Mouse (Mus musculus) adipocyte (in vitro differentiated cells): ENCODE results near the gene Slc16a4.

Source experiments
- DNase-seq: peaks from one replicate; pipeline ENCODE4 v3.0.0-alpha.2; 2016; ENCODE audit warnings: low spot score

Gene Slc16a4

DNA sequence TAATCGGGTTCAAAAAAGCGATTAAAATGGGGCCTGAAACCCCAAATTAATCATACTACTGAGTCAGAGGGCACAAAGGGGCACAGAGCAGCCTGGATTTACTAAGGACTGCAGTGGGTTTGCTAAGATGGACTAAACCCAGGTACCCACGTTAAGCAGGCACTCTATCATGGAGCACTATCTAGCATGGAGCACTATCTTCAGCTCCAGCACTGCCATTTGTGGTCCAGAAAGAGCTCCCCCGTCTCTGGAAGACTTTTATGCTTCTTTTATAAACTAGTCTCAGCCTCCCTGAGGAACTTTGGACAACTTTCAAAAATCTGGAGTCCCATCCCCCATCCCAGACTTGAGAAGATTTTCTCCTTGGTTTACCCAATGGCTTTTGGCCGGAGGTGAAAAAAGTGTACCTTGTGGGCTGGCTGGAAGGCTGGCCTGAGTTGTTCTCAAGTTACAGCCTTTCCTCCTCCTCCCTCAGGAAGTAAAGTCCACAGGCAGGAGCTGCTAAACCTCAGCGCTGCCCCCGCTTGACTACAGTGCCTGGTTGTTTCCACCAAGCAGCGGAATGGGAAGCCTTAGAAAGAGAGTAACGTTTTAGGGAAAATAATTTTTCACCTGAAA lies at the start of gene Slc16a4:
Gene Slc16a4, plus strand, starts transcription at position 467 of the 618 bp plus-strand sequence.
- DNase-seq: peak; percentile 71

DNA sequence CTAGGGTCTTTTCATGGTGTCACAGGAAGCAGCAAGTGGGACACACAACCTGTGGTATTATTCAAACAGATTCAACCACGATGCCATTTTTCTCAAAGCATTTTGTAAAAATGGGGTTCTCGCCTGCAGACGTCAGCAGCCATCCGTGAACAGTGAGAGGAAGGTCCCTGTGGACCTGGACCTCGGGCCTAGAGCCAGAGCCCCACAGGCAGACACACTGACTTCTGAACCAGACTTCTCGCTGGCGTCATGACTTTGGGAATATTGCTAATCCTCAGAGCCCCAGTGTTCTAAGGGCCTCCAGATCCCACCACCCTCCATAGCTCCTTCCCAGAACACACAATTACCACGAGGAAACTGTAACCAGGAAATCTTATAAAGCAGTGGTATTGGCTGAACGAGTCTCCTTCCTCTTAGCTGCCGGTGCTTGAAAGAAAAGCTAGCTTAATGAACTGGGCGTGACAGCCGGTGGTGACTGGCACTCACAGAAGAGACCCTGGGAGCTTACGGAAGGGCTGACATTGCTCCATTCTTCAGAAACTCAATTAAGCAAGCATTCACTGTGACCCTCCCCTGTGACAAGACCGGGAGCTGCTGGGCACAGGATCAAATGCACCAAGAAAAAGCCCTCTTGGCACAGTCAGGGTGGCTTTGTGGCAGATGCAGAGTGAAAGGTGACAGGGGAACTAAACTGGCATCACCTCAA lies 49.5 kb upstream of the Slc16a4 start:
- no peak for DNase-seq

DNA sequence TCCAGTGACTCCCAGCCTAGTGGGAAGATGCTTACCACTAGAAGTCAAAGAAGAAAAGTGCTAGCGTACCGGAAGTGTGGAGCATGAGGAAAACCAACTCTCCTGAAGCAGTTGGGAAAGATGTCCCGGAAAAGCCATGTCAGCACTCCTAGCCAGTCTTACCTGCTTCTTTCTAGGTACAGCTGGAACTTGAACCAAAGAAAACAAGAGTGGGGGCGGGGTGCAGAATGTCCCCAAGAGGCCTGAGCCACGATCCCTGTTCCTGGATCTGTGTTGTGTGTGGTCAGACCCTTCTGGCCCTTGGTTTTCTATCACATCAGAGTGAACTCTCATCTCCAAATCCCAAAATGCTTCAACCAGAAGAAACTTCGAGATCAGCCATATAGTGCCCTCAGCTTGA lies 44.2 kb upstream of the Slc16a4 start:
- no peak for DNase-seq

DNA sequence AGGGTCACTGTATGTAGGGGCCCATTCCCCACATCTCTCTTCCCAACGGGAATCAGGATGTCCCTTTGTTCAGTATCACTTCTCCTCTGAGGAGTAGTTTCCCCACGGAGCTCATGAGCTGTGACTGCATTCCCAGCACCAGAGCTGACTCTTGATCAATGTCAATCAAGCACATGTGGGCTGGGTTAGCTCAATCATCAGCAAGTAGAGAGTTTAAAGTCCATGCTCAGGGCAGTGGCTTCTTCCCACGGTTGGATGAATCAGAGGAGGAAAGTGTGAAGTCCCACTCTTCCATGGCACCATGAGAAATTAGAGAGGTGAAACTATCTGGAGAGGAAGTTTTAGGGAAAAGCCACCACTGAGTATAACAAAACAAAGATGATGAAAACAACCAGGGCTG lies 42.0 kb upstream of the Slc16a4 start:
- no peak for DNase-seq

DNA sequence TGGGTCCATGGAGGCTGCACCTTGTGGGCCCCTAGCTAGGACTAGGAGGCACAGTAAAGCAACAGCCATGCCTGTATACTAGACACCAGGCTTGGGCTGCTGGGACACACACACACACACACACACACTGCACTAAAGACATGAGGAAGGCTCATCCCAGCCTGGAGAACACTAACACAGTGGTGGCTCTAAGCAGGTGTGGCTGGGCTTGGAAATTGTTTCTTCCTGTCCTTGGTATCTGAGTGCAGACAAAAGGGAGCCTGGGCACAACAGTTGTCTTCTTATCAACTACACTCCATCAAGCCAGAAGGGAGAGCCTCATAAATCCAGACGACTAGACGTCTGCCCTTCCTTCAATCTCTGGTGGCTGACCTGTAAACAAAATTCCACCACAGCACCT lies 40.7 kb upstream of the Slc16a4 start:
- DNase-seq: no peak

DNA sequence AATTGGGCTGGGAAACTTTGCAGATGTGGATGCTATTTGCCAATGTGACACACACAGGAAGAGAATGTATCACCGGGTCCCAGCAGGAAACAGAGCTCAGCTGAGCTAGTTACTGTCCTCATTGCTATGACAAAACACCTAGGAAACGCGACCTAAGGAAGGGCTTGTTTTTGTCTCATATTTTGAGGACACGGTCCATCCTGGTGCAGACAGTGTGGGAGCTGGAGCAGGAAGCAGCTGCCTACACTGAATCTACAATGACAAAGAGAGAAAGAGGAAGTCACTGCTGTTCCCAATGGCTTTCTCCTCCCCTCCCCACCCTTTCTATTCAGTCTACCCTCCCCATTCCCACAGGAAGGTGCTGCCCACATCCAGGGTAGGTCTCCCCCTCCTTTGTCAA lies 39.0 kb upstream of the Slc16a4 start:
- no peak for DNase-seq

DNA sequence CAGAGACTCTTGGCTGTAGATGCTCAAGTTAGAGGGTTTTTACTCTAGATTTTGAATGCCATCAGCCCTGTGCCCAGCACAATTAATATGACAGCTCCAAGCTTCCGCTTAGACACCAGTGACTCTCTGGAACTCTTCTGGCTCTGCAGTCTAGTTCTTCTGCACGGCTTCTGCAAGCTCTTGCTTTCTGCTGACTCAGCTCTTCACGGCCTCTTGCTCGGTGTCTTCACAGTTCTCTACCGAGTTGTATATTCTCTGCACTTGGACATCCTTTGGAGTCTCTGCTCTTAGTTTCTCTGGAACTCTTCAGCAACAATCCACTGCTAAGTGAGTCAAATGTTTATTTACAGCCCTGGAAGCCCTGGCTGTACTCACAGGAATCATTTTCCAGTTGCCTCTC lies 37.1 kb upstream of the Slc16a4 start:
- peak; percentile 30 for DNase-seq

DNA sequence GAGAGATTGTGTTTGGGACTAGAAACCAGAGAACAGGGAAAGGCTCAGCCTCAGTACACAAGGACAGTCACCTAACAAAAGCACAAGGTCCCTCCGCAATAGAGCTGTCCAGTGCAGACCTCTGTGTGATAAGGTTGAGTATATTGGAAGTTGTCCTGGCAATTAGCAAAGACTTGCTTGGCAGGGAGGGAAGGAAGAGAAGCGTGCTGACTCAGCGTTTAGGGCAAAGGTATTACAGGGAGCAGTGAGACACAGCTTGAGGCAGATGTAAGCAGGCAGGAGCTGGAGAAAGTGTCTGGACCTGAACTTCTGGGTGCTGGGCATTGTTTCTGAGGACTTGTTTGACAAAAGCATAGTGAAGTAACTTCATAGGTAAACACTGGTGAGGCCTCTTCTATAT lies 35.0 kb upstream of the Slc16a4 start:
- DNase-seq: peak; percentile 55

DNA sequence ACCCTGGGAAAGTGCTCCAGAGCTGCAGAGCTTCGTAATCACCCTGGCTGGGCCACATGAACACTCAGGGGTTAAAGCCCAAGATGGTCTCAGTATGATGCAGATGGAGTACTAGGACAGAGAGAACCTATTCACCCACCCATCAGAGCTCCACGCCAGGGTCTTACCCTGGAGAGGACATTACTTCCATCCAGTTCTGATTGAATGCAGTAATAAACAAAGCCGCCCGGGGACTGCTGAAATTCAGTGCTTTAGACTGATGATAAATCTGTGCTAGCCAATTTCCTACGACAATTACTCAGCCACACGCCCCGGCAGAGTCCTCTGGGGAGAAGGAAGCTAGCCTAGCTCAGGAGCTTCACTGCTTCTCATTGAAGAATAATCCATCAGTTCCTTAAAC lies 34.3 kb upstream of the Slc16a4 start:
- DNase-seq: no peak

DNA sequence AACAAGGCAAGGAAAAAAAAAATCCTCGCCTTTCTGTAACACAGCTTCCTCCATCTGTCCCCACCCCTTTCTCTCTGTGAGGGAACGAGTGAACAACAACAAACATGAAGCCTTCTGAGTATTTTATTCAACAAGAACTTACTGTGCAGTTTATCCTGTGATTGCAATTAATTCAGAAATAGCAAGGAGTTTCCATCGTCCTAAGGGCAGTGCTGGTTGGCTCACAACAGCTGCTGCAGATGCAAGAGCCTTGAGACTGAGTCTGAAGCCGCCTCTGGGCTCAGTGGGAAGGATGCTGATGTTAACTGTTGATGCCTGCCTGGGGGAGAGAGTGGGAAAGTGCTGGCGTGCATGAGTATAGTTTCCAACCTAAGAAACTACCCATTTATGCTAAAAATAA lies 33.1 kb upstream of the Slc16a4 start:
- no peak for DNase-seq

DNA sequence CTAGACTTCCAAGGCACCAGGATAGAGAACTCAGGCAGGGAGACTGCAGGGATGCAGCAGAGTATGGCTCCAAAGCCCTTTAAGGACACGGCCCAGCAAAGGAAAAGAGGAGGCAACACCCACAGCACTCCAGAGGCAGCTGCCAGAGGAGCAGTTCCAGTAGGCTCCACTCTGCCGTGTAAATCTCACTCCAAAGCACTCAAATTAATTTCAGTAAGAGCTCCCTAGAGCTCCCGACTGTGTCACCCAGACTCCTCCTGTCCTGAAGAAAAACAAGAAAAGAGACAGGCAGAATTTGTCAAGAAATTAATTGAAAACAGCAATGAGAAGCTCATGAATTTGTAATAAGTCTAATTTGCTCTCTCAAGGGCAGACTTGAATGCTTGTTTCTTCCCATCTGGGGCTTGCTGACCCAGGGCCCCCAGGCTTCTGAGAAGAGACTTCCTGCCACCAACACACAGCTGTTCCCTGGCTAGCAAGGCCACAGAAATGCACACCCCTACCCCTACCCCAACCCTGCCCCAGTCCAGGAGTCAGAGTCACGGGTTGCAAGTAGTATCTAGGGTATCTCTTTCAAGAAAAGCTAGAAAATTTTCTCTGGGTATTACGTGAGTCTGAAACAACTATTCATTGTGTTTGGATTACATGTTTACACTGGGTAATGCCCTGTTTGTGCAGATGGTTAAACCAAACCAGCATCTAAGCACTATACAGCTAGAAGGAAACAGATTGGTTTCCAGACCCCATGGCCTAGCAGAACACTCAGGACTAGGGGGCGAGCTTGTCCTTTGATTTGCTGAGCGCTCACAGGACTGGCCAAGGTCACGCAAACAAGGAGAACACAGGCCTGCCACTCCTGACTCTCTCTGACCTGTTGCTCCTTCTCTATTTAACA lies 29.8 kb upstream of the Slc16a4 start:
- DNase-seq: peak; percentile 64

DNA sequence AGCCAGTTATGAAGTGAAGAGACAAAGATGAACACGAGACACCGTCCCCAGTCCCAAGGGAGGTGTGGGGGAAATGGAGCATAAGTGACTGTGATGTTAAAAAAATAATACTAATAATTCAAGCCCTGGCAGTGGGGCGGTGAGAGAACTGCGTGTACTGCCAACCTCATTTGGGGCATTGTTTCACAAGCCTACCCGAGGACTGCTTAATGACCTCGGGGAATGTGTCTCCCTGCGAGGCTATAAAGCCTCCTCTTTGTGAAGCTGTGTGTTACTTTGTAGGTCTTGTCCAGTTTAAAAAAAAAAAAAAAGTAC lies 29.2 kb upstream of the Slc16a4 start:
- peak; percentile 92 for DNase-seq

DNA sequence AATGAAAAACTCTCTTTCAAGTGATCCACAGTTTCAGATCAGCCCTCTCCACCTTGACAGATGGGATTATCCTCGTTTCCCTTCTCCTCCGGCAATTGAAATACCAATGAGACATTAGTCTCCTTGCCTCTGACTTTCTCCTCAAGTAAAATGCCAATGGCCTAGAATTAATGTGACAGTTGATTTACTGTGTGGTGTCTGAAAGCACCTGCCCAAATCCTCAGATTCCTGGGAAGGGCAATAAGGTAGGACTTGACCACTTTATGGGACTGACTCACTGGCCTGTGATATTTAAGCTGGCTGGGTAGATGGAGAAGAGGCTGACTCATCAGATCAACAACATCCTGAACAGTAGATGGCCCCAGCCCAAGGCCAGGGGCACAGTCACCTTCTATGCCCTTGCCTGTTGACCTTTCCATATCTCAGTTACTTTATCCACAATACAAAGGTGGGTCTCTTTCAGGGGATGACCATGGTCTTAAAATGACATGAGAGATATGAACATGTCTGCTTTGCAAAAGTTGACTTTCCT lies 24.1 kb upstream of the Slc16a4 start:
- DNase-seq: no peak

DNA sequence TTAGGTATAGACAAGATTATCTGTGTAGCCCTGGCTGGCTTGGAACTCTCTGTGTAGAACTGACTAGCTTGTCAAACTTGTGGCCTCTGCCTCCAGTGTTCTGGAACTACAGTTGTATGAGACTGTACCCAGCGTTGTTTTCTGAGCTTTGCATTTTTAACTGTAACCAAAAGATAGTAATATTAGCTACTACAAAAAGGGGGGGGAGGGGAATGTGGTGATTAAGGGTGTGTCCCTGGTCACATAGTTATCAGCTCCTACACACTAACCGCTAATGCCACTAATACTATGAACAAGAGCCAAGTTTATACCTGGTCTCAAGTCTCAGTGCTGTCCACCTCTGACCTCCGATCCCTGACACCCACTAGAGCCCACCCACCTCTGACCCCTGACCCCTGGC lies 18.6 kb upstream of the Slc16a4 start:
- no peak for DNase-seq

DNA sequence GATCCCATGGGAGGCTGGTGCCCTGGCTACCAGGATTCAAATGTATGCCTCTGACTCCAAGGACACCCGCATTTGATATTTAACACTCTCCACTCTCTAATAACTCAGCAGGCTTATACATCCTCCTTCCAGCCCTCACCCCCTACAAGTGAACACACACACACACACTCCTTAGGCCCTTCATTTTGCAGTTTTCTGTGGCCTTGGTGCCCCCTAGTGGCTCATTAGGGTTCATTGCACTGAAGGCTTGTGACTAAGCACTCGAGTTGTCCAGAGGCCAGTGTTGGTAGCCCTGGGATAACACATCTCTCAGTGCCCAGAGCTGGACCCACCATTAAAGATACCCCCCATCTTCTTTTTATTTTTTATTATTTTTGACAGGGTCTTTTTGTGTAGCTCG lies 17.2 kb upstream of the Slc16a4 start:
- peak; percentile 89 for DNase-seq

DNA sequence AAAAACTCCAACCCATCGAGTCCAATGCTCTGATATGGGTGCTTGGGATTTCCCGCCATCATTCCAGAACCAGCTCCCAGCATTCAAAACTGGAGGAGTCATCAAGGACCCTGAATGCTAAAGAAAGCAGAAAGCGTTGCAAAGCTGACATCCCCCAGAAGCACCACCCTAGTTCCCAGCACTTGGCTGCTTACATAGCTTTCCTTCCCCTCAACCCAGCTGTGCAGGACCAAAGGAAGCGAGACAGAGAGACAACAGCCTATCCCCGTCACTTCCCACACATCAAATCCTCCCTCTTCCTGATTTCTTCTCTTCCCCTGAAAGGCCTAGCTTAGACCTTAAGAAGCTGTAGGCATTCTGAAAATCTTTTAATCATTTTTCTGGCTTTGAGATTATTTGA lies 15.7 kb upstream of the Slc16a4 start:
- no peak for DNase-seq

DNA sequence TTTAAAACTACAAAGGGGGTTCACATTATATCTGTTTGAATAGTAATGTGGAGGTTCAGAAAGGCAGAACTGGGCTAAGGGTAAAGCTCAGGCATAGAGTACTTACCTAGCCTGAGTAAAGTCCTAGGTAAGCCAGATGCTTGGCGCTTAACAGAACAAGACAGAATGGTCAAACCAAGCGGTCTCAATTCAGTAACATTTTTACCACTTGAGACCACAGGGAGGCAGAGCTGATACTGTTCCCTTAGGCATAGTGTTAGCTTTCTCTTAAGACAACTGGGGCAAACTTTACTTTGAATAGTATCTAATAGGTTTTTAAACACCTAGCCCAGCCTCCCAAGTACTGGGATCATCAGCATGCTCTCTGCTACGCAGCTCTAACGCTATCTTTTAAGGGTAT lies 15.0 kb upstream of the Slc16a4 start:
- peak; percentile 30 for DNase-seq

DNA sequence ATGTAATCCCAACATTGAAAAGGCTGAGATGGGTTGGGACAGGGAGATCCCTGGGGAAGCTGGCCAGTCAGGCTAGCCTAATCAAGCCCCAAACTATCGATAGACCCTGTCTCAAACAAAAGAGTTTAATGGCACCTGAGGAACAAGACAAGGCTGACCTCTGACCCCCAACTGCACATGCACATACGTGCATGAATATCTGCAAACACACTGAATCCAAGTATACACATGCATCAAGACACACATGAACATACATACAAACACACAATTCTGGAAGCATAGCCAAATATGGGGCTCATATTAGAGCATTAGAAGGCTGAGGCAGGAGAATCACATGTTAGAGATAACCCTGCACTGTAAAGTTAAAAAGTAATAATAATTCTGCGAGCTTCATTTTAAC lies 14.4 kb upstream of the Slc16a4 start:
- DNase-seq: no peak

DNA sequence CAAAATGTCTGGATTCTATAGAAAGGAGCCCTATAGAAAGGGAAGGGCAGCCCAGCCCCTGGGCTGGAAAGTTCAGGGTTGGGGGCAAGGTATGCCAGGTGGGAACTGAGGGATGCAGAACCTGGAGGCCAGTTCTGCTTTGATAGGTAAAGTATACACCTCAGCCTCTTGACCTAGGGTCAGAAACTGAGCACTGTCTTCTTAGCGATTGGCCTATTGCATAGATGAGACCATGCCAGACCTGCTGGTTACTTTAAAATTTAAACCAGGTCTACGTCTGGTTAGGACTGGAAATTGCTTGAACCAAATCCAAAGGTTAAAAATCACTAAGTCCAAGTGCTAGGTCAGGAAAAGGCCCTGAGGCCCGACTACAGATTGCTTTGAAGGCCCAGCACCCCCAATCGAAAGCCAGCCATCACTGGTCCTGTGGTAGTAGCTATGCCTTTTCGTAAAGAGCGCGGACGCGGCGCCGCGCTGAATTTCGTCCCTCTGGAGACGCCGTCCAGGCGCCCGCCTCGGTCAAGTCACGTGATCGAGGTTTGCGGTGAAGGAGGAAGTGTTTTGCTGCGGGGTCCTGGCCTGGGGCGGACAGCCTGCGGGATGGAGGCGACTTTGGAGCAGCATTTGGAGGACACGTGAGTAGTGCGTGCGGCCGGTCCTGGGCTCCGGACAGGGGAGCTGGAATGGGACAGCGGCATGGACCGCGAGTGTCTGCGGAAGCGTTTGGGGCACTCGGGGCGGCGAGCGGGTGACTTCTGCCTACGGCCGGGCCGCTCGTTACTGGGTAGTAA lies 12.4 kb upstream of the Slc16a4 start, which contains the start of gene Lamtor5:
Gene Lamtor5, plus strand, starts transcription at position 380 of the 791 bp plus-strand sequence.
- DNase-seq: peak; percentile 79

DNA sequence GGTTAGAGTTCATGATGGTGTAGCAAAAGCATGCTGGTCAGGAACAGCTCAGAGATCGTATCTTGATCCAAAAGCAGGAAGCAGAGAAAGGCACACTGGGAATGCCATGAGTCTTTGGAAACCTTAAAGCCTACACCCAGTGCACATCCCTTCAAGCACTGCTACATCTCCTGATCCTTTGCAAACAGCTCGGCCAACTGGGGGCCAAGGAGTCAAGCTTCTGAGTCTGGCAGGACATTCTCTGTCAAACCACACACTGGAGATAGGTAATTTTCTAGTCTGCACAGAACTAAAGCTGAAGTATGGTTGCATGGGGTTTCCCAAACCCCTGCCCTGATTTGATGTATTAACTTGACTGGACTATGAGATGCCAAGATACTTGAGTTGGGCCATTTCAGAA lies 4.9 kb upstream of the Slc16a4 start:
- DNase-seq: no peak

DNA sequence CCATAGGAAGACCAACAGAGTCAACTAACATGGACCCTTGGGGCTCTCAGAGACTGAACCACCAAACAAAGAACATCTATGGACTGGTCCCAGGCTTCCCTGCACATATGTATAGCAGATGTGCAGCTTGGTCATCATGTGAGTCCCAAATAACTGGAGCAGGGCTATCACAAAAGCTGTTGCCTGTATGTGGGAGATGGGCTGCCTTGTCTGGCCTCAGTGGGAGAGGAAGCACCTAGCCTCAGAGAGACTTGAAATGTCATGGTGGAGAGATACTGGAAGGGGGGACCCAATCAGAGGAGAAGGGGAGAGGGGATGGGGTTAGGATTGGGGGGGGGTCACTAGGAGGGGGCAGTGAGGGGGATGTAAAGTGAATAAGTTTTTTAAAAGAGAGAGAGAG lies 3.7 kb upstream of the Slc16a4 start:
- DNase-seq: no peak
